Mouse (Mus musculus) CD4-positive, CD25-positive, alpha-beta regulatory T cell, adult 4 months (primary cell): ENCODE data around the gene Limch1. TPM values are rescaled to one million over a fixed set of nuclear protein-coding genes. Genes with fewer than 3 reads are reported as not detected.

Source experiments
- ATAC-seq: one replicate; pipeline ENCODE4 v1.8.0; 2017
- polyA plus RNA-seq, 2 experiments: library from polyadenylated mRNA; unstranded; fragments of 100-300 nt; shearing (Covaris generic); gene quantifications; one replicate each; pipeline ENCODE4 v1.2.1; 2017

The Limch1 gene
- polyA plus RNA-seq, 2 experiments from 2014 or later: not detected

GRCm38 (mm10) chr5:66992401-66992800, 246.8 kb downstream of the Limch1 start:
- ATAC-seq: no peak

- no peak for ATAC-seq
Measured at GRCm38 (mm10) chr5:66993076-66993475, 247.4 kb downstream of the Limch1 start.

- ATAC-seq: no peak
Measured at GRCm38 (mm10) chr5:66996124-66996523, 250.5 kb downstream of the Limch1 start.

- no peak for ATAC-seq
Measured at GRCm38 (mm10) chr5:66996886-66997599, 251.4 kb downstream of the Limch1 start.

- ATAC-seq: no peak
Measured at GRCm38 (mm10) chr5:66997600-66997930, 251.9 kb downstream of the Limch1 start.

- no peak for ATAC-seq
Measured at GRCm38 (mm10) chr5:66998341-66998740, 252.7 kb downstream of the Limch1 start.

GRCm38 (mm10) chr5:67002346-67002745, 256.7 kb downstream of the Limch1 start:
- ATAC-seq: no peak

GRCm38 (mm10) chr5:67004619-67005018, 259.0 kb downstream of the Limch1 start:
- no peak for ATAC-seq

- no peak for ATAC-seq
Measured at GRCm38 (mm10) chr5:67011043-67011870, 265.6 kb downstream of the Limch1 start.

GRCm38 (mm10) chr5:67011985-67012384, 266.4 kb downstream of the Limch1 start:
- no peak for ATAC-seq

GRCm38 (mm10) chr5:67013926-67014325, 268.3 kb downstream of the Limch1 start:
- no peak for ATAC-seq

- ATAC-seq: no peak
Measured at GRCm38 (mm10) chr5:67016450-67016849, 270.8 kb downstream of the Limch1 start.

GRCm38 (mm10) chr5:67024459-67025050, 278.9 kb downstream of the Limch1 start:
- ATAC-seq: no peak

- ATAC-seq: no peak
Measured at GRCm38 (mm10) chr5:67025095-67025494, 279.5 kb downstream of the Limch1 start.

- ATAC-seq: no peak
Measured at GRCm38 (mm10) chr5:67025581-67025980, 280.0 kb downstream of the Limch1 start.

GRCm38 (mm10) chr5:67028786-67029185, 283.2 kb downstream of the Limch1 start:
- ATAC-seq: no peak

- no peak for ATAC-seq
Measured at GRCm38 (mm10) chr5:67029946-67030345, 284.3 kb downstream of the Limch1 start.

- no peak for ATAC-seq
Measured at GRCm38 (mm10) chr5:67032601-67033000, 287.0 kb downstream of the Limch1 start.

- ATAC-seq: no peak
Measured at GRCm38 (mm10) chr5:67043932-67044331, 298.3 kb downstream of the Limch1 start.

GRCm38 (mm10) chr5:67048003-67048402, 302.4 kb downstream of the Limch1 start:
- ATAC-seq: no peak

GRCm38 (mm10) chr5:67057803-67058202, 312.2 kb downstream of the Limch1 start:
- no peak for ATAC-seq

GRCm38 (mm10) chr5:67060519-67060918, 314.9 kb downstream of the Limch1 start:
- ATAC-seq: no peak

GRCm38 (mm10) chr5:67063596-67063995, 318.0 kb downstream of the Limch1 start:
- ATAC-seq: no peak

GRCm38 (mm10) chr5:67083117-67083516, 337.5 kb downstream of the Limch1 start:
- ATAC-seq: no peak
